Mouse (Mus musculus) C2C12 (cell line): ENCODE measurements around the gene Lhfpl3.

Experiments used
- CTCF ChIP-seq: IDR thresholded peaks from one replicate; pipeline ENCODE4 v1.5.1; 2011; ENCODE audit not compliant: control insufficient read depth, insufficient read depth, insufficient read length
- MAX ChIP-seq: IDR thresholded peaks from one replicate; pipeline ENCODE4 v1.6.1; 2011; ENCODE audit warnings: mild to moderate bottlenecking, control low read depth
- MYOD1 ChIP-seq: IDR thresholded peaks from one replicate; pipeline ENCODE4 v1.6.1; 2011; ENCODE audit warnings: low read depth; ENCODE audit not compliant: control insufficient read depth, insufficient read length
- USF1 ChIP-seq: IDR thresholded peaks from one replicate; pipeline ENCODE4 v1.6.1; 2011; ENCODE audit warnings: low read depth, mild to moderate bottlenecking, control low read depth, moderate library complexity

GRCm38 (mm10) chr5:23226753-23227152, 480.9 kb downstream of the Lhfpl3 start:
- no peak for TF ChIP-seq CTCF
- no peak for TF ChIP-seq MYOD1
- no peak for TF ChIP-seq MAX
- TF ChIP-seq USF1: no peak
